Mouse (Mus musculus) embryonic facial prominence, embryonic 14.5 days (tissue): ENCODE results near the gene Lrrc8d. TPM values are rescaled to one million over a fixed set of nuclear protein-coding genes. Genes with fewer than 3 reads are reported as not detected.

Experiments
- ATAC-seq: fragments of 200-750 bp; cut with Nextera tagmentation; 2 replicates; pipeline ENCODE4 v1.8.0; 2017; ENCODE audit warnings: low read depth, moderate number of reproducible peaks, moderate TSS enrichment
- DNase-seq: peaks from one replicate; pipeline ENCODE4 v3.0.0-alpha.2; 2015; ENCODE audit warnings: low spot score
- H3K27ac ChIP-seq: fragments of 300-500 bp; sonication (generic); replicated peaks from 2 replicates; pipeline ENCODE4 v1.5.1; 2014; ENCODE audit warnings: low read depth, mild to moderate bottlenecking, low read length, moderate library complexity
- H3K27me3 ChIP-seq: fragments of 300-500 bp; sonication (generic); replicated peaks from 2 replicates; pipeline ENCODE4 v1.6.1; 2014; ENCODE audit warnings: low read length; ENCODE audit not compliant: control insufficient read depth, insufficient read depth
- H3K36me3 ChIP-seq: fragments of 300-500 bp; sonication (generic); 2 replicates; pipeline ENCODE4 v1.6.1; 2014; ENCODE audit warnings: low read length, mixed read lengths; ENCODE audit not compliant: control insufficient read depth, insufficient read depth
- H3K4me1 ChIP-seq: fragments of 300-500 bp; sonication (generic); 2 replicates; pipeline ENCODE4 v1.6.1; 2014; ENCODE audit warnings: antibody characterized with exemption, low read length; ENCODE audit not compliant: control insufficient read depth, insufficient read depth
- H3K4me2 ChIP-seq: fragments of 300-500 bp; sonication (generic); 2 replicates; pipeline ENCODE4 v1.6.1; 2014; ENCODE audit warnings: low read depth, mild to moderate bottlenecking, low read length, moderate library complexity, mixed read lengths
- H3K4me3 ChIP-seq: fragments of 300-500 bp; sonication (generic); 2 replicates; pipeline ENCODE4 v1.5.1; 2014; ENCODE audit warnings: low read depth, mild to moderate bottlenecking, low read length
- H3K9ac ChIP-seq: fragments of 300-500 bp; sonication (generic); 2 replicates; pipeline ENCODE4 v1.6.1; 2014; ENCODE audit warnings: low read depth, mild to moderate bottlenecking, low read length, moderate library complexity, mixed read lengths
- H3K9me3 ChIP-seq: fragments of 300-500 bp; sonication (generic); 2 replicates; pipeline ENCODE4 v1.6.1; 2016; ENCODE audit warnings: low read length; ENCODE audit not compliant: control insufficient read depth
- WGBS: fragments of 180-500 bp; shearing (Covaris S2); extraction: QIAGEN DNeasy Blood & Tissue Kit; methylation state at CpG from one replicate; pipeline ENCODE4 v1.1.7; 2014; 5-methylcytosine and 5-hydroxymethylcytosine counted together
- polyA plus RNA-seq: library from polyadenylated mRNA; unstranded; fragments of >200 nt; fragmentation: Nextera tagmentation; extraction: Ambion mirVana; gene quantifications from 2 replicates; pipeline ENCODE4 v1.2.1, GENCODE M21; 2014

Lrrc8d gene
- polyA plus RNA-seq = 14.9 and 16.7 TPM in 2 replicates

GRCm38 (mm10) chr5:105699141-105700069 is at the start of gene Lrrc8d:
TSS of gene Lrrc8d (plus strand) at chr5:105699969.
- peak within 1 kb of the TSS; percentile 95 for H3K9ac ChIP-seq
- H3K4me1 ChIP-seq = peaks cover 29% of the 10 kb centered on the region
- WGBS = 2% methylated on average over 38 of the region's 60 CpGs
- peak; percentile 91 for DNase-seq
- ATAC-seq = peak; percentile 94
- H3K9me3 ChIP-seq = no peaks in the 10 kb centered on the region
- peak within 1 kb of the TSS; percentile 91 for H3K27ac ChIP-seq
- H3K4me3 ChIP-seq = peak within 1 kb of the TSS; percentile 92
- H3K27me3 ChIP-seq = no peaks in the 10 kb centered on the region
- no peaks in the 10 kb centered on the region for H3K36me3 ChIP-seq
- H3K4me2 ChIP-seq = peak within 1 kb of the TSS; percentile 96

GRCm38 (mm10) chr5:105650728-105651479 is 48.9 kb upstream of the Lrrc8d start:
- ATAC-seq (no peak), DNase-seq (no peak)
- Histone ChIP-seq H3K27ac (no peak overlapping the region), H3K4me3 (no peak overlapping the region), H3K9ac (no peak overlapping the region), H3K27me3 (no peaks in the 10 kb centered on the region), H3K4me1 (peaks cover 10% of the 10 kb centered on the region; the same call in 1 of the 2 replicates), H3K4me2 (0 out of 2 replicates have a peak overlapping the region, but pooled peaks have one; percentile 9), H3K36me3 (no peaks in the 10 kb centered on the region), H3K9me3 (no peaks in the 10 kb centered on the region)
- WGBS = 91% methylated on average over 8 of the region's 8 CpGs

- DNase-seq (no peak), ATAC-seq (no peak)
- H3K27me3 ChIP-seq = no peaks in the 10 kb centered on the region
- H3K9ac ChIP-seq = no peak overlapping the region
- peaks cover 10% of the 10 kb centered on the region; the same call in 1 of the 2 replicates for H3K4me1 ChIP-seq
- H3K9me3 ChIP-seq = no peaks in the 10 kb centered on the region
- H3K36me3 ChIP-seq = no peaks in the 10 kb centered on the region
- no peak overlapping the region for H3K27ac ChIP-seq
- H3K4me3 ChIP-seq = no peak overlapping the region
- peak overlapping the region; percentile 9; the same call in 1 of the 2 replicates for H3K4me2 ChIP-seq
- 45% methylated on average over 11 of the region's 11 CpGs for WGBS
Measured at GRCm38 (mm10) chr5:105651561-105651991, 48.2 kb upstream of the Lrrc8d start.

- no peaks in the 10 kb centered on the region for H3K36me3 ChIP-seq
- 25% methylated on average over 15 of the region's 15 CpGs for WGBS
- H3K9ac ChIP-seq = 0 out of 2 replicates have a peak overlapping the region, but pooled peaks have one; percentile 10
Measured at GRCm38 (mm10) chr5:105654237-105655063, 45.3 kb upstream of the Lrrc8d start.

GRCm38 (mm10) chr5:105655100-105655734 is 44.6 kb upstream of the Lrrc8d start:
- Histone ChIP-seq H3K27ac (no peak overlapping the region), H3K9me3 (no peaks in the 10 kb centered on the region), H3K36me3 (no peaks in the 10 kb centered on the region), H3K9ac (0 out of 2 replicates have a peak overlapping the region, but pooled peaks have one; percentile 10), H3K4me1 (no peaks in the 10 kb centered on the region), H3K27me3 (no peaks in the 10 kb centered on the region), H3K4me2 (no peak overlapping the region), H3K4me3 (no peak overlapping the region)
- DNase-seq = no peak
- WGBS = 62% methylated on average over 12 of the region's 12 CpGs
- peak; percentile 38; the same call in 1 of the 2 replicates for ATAC-seq

More at GRCm38 (mm10) chr5:105654237-105655063, 45.3 kb upstream of the Lrrc8d start:
- H3K27ac ChIP-seq = no peak overlapping the region
- DNase-seq (peak; percentile 79), ATAC-seq (peak; percentile 86)
- H3K4me3 ChIP-seq = no peak overlapping the region
- peak overlapping the region; percentile 1; the same call in 1 of the 2 replicates for H3K4me2 ChIP-seq
- no peaks in the 10 kb centered on the region for H3K27me3 ChIP-seq
- H3K9me3 ChIP-seq = no peaks in the 10 kb centered on the region
- H3K4me1 ChIP-seq = no peaks in the 10 kb centered on the region

GRCm38 (mm10) chr5:105661894-105662293 is 37.9 kb upstream of the Lrrc8d start:
- no peak for ATAC-seq
- WGBS = 88% methylated on average over 5 of the region's 5 CpGs
- Histone ChIP-seq H3K4me1 (no peaks in the 10 kb centered on the region), H3K9me3 (no peaks in the 10 kb centered on the region), H3K27me3 (no peaks in the 10 kb centered on the region), H3K27ac (no peak overlapping the region), H3K4me2 (no peak overlapping the region), H3K36me3 (no peaks in the 10 kb centered on the region), H3K4me3 (no peak overlapping the region), H3K9ac (no peak overlapping the region)
- no peak for DNase-seq

- no peak overlapping the region for H3K4me2 ChIP-seq
- DNase-seq = no peak
- 85% methylated on average over 5 of the region's 5 CpGs for WGBS
- H3K4me1 ChIP-seq = no peaks in the 10 kb centered on the region
- H3K9me3 ChIP-seq = no peaks in the 10 kb centered on the region
- H3K9ac ChIP-seq = no peak overlapping the region
- no peak overlapping the region for H3K27ac ChIP-seq
- H3K36me3 ChIP-seq = no peaks in the 10 kb centered on the region
- H3K27me3 ChIP-seq = no peaks in the 10 kb centered on the region
- ATAC-seq = no peak
- no peak overlapping the region for H3K4me3 ChIP-seq
Measured at GRCm38 (mm10) chr5:105666930-105667329, 32.8 kb upstream of the Lrrc8d start.
